Mouse (Mus musculus) C2C12 (cell line): ENCODE data around the gene Smg6.
A peak's percentile ranks its signal among the peaks of the same experiment; 100 is the strongest.

Source experiments
- CTCF ChIP-seq: IDR thresholded peaks from one replicate; pipeline ENCODE4 v1.5.1; 2011; ENCODE audit not compliant: control insufficient read depth, insufficient read depth, insufficient read length
- MAX ChIP-seq: IDR thresholded peaks from one replicate; pipeline ENCODE4 v1.6.1; 2011; ENCODE audit warnings: mild to moderate bottlenecking, control low read depth
- USF1 ChIP-seq: IDR thresholded peaks from one replicate; pipeline ENCODE4 v1.6.1; 2011; ENCODE audit warnings: low read depth, mild to moderate bottlenecking, control low read depth, moderate library complexity

DNA sequence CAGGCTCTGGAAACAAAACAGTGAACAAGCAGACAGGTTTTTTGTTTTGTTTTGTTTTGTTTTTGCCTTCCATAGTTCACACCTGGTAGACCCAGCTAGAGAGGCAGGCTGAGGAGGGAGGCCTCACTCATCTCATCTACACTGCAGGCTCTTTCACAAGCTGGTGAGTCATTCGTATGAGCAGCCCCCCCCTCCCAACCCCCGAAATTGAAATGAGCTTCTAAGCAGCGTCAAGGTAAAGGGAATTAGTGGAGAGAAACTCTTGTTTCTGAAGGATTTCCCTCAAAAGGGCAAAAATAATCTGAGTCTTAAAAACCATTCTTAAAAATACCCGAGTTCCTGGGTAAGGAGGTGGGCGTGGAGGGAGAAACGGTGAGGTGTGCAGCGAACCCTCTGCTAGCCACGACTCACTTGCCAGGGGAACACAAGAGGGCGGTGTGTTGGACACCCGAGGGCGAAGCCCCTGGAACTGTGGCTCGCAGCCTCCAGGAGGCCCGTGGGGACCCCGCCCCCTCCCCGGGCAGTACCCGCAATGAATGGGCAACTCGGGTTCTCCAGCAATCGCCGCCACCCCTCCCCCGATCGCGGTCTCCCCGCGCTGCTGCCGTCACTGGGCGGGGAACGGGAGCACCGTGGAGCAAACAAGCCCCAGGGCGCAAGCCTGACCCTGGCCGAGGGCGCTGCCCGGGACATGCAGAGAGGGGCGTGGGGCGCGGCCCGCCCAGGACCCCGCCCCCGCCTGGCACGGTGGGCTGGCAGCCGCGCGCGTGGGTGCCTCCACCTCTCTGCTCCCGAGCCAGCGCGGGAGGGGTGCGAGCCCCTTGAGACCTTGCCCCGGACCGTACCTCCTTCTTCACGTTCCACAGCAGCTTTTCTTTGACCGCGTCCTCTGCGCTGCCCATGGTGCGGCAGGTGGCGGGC, 29.4 kb upstream of the Smg6 start:
- peak; percentile 32 for TF ChIP-seq CTCF
- no peak for TF ChIP-seq MAX
- TF ChIP-seq USF1 = no peak
